Mouse (Mus musculus) mesoderm, embryonic 11.5 days (tissue): ENCODE data around the gene Kcnma1.

ENCODE experiments used
- DNase-seq: peaks from one replicate; pipeline ENCODE4 v3.0.0-alpha.2; 2012; ENCODE audit warnings: low read depth, low spot score

The Kcnma1 gene

DNA sequence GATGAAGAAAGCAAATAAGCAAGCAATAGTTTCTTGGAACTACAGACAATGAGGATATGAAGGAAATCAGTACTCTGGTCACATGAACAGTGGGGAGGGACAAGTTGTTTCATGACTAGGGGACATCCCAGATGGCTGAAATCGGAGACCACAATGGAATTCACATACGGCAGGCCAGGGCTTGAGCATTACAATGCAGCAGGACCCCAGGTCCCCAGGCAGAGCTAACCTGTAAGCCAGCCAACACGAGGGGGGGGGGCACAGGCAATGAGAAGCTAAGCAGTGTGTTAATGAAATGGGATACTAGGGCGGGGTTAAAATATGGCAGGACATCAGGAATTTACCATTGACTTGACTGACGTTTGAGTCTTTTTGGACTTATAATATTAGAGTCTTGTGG, 324.6 kb downstream of the Kcnma1 start:
- DNase-seq = peak; percentile 15

DNA sequence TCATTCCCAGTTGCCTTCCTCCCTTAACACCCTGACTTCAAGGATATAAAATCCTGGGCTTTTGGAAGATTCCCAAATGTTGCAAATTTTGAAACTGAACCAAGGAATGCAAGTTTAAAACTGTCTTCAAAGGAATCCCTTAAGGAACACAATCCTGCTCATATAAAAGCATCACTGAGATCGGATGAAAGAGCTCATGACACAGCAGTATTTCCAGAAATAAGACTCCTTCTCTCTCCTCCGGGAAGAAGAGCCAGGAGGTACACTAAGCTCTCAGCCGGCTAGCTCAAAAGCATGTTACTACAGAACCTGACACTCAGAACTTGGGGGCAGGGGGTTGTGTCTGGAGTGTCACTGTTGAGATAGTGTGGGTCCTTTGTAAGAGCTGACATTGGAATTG, 325.8 kb downstream of the Kcnma1 start:
- DNase-seq = no peak

DNA sequence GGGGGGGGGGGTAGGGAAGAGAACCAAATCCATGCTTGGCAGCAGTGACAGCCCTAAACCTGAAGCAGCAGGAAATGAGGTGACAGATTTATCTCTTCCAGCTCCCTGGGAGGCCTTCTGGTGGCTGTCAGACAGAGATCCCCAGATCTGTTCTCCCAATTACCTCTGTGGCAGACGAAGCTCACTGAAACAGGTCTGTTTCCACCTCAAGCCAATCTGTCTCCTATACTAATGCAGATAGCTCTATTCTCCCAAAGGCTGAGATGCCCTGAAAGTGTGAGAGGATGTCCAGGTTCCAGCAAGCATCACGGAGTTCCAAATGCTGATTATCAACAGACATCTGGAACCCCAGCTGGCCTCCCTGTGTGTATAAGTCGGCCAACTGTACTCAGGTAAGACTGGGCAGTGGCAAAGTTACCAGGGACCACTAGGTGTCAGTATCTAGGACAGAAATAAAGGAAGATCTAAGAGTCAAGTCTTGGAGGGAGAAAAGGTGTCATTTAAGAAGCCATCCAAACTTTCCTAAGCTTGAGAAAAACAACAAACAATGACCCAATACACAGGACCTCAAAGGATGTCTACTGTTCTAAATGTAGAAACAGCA, 329.7 kb downstream of the Kcnma1 start:
- no peak for DNase-seq

DNA sequence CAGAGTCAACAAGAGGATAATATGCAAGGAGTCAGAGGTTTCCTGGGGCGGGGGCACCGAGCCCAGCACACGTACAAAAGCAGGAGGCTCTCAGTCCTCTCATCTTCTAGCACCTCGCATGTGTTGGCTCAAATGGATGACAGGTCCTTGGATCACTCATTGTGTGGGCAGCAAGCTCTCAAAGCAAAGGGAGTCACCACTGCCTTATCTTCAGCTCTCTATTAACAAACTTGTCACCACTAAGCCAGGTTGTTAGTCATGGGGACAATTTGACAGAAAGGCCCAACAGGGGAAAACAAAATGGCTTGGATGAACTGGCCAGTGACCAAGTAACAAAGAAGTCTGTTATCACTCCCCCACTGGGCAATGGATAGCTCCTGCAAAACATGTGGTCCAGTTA, 331.5 kb downstream of the Kcnma1 start:
- no peak for DNase-seq

DNA sequence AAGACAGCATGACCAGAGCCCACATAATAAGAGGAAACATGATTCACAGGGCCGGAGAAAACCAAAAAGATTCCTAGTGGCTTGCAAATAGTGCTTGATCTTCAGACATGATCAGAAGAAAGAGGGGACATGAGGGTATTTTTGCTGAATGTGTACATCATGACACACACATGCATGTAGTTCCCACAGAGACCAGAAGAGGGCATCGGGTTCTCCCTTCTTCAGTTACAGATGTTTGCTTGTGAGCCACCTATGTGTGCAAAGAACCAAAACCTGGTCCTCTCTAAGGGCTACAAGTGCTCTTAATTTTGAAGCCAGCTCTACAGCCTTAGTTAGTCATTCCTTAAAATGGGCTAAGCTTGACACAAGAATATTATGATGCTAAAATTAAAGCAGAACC, 334.9 kb downstream of the Kcnma1 start:
- peak; percentile 30 for DNase-seq

DNA sequence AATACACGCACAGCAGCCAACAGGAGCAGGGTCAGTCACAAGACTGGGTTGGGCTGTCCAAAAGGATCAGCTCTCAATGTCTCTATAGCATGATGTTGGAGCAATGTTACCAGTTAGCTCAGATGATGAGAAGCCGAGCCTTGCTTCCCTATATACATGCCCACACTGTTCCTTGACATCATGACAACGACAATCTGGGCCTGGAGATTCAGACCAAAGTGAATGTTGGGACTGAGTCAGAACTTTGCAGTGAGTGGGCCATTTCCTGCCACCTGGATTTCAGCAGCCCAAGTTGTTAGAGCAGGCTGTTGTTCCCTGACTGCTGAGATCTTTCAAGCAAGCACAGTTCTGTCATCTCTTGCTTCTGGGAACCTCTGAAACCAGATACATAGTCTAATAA, 347.9 kb downstream of the Kcnma1 start:
- no peak for DNase-seq

DNA sequence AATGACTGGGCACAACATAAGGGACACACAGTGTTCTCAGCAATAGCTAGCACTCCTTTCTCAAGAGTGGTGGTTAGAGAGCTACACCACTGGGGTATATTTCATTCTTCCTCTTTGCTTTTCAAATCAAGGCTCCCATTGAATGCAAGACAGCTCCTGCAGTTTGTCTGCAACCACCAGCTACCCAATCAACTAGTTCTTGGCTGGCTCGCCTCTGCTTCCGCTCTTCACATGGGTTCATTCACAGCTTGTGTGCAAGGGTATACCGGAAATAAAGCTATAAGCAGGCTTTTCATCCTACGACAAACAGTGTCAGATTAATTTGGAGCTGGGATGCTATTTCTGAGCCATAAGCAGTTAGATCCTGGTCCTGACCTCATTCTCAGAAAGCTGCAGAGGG, 362.6 kb downstream of the Kcnma1 start:
- DNase-seq = no peak

DNA sequence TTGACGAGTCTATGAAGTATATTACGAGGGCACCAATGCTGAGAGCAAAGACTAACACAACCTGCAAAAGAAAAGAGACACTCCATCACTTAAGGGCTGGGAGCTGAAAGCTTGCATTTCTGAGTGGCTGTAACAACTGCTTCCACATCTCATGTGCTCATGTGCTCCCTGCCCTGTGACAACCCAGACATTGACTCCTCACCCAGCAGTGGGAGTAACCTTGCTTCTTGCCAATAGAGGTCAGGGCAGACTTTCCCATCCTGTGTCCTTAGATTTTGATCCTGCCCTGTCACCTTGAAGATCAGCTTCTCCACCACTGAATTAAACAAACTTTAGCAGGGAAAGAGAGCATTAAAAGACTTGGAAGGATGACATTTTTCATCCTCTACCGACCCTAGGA, 364.2 kb downstream of the Kcnma1 start:
- no peak for DNase-seq

DNA sequence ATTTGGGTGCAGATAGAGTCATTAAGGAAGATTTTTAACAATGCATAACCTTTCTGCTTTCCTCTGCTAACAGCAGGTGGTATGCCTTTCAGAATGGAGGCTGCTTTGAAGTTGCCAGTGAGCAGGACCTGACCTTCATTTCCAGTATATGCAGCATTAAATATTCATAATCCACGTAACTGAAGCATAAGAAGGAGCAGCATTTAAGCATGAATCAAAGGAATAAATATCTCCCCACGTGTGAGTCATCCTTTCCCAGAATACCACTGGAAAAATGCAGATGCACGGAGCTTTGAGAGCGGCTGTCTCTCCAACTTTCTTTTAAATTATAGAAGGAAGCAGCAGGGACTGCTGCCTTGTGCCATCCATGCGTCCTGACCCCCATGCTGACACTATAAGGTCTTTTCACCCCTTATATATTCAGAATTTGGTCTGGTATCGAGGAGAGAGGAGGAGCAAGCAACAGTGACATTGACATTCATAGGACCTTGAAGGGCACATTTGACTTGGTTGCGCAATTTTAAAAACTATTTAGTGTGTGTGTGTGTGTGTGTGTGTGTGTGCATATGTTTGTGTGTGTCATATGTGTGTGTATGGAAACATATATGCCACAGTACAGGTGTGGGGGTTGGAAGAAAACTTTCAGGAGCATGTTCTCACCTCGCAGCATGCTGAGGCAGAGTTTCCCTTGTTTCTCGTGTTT, 368.8 kb downstream of the Kcnma1 start:
- DNase-seq = no peak

DNA sequence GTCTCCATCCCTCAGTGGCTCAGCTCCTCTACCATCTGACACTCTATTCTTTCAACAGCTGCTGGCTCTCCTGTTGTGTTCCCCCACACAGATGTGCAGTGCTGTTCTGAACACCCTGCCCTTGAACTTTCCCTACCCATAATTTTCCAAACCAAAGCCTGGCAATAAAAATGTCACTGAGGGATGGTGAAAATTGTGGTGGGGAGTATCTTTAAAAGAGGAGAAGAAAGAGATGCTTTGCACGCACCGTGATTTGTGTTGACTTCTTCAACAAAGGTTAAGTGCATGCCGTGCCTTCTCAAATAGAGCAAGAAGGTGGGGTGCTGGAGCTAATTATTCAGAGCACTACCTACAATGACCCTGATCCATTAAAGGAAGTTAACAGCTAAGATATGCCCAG, 371.1 kb downstream of the Kcnma1 start:
- peak; percentile 63 for DNase-seq

DNA sequence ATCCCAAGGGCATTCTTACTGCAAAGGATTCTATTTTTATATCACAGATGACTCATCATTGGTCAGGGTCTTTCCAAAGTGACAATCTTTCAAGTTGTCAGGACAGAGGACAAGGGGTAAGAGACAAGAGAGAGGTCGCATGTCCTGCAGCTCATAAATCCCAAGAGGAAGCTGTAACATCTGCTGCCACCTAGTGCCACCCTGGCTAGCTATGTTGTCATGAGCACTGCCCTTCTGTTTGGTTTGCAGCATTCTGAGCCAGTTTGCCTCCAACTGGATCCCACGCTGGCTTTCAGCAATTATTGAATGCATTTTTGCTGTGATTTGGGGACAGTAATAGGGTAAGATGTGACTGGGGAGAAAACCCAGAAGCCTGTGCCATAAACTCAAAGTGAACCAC, 373.6 kb downstream of the Kcnma1 start:
- no peak for DNase-seq

DNA sequence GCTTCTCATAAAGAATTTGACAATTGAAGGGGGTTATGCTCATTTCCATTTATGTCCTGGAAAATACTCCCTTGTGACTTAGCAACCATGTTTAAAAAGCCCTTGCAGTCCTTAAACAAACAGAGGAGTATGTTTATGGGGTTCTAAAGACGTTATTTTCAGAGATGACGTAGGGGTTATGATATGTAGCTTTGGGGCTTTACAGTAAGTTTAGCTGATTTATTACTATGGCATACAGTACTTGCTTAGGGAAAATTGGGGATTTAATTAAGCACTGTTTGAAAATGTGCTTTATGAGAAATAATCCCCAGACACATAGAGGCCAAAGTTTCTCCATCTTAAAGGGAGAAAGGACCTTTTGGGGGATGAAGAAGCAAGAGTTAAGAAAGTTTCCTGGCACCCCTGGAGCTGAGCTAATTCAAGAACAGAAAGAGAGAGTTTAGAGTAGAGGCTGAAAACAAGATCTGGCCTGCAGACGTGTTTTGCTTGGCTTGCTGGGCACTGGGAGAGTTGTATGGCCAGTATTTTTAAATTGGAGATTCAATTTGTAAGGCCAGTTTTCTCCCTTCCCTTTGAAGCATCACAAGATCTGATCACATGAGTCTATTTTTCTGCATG, 376.1 kb downstream of the Kcnma1 start:
- no peak for DNase-seq

DNA sequence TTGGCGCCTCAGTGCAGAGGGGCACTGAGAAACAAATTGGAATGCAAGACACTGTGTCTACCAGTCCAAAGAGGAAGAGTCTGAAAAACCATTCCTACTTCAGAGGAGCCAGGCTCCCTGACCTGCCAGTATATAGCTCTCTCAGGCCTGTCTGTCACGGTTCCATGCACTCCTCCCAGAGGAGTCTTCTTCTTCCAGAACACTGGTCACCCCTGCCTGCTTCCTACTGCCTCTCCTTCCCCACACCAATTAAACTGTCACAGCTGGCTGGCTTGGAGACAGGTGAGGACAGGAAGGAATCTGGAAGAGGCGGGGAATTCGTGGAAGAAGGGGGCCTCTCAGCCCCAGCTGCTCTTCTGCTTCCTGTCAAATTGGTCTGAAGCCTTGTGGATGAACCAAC, 378.4 kb downstream of the Kcnma1 start:
- DNase-seq = no peak

DNA sequence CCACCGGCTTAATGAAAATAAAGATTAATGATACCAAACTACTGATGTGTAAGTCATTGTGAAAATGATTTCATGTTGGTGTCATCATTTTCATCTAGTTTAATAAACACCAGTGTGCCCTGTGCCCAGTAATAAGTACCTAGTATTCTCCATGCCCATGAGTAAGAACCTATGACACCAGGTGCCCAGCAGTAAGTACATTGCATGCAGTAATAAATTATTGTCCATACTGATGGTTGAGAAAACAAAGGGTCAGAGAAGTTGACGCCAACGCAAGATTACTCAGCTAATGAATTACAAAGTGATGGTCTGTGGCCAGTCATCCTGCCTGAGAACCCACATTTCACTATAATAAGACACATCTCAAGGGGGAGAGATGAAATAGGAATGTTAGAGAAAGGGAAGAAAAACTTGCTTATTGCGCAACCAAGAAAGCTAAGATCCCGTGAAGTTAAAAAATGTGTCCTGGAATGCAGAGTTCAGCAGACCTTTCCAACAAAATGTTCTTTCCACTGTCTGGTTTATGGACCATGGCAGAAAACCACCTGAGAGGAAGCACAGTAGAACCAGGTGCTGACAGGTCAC, 381.2 kb downstream of the Kcnma1 start:
- no peak for DNase-seq

DNA sequence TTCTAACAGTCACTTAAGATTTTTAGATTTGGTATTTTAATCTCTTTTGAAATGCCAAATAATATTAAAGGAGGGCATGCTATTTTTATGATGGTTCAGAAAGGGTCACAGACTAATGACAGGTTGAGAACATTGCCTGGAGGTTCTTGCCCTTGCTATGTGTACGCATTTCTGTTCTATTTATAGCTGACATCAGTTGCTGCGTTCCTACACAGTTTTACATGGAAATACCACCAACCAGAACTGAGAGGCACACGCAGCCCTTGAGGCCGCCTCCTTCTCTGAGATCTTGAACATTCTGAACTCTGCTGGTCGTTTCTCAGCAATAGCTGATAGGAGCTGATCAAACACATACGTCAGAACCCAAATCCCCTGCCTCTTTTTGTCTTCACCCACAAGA, 387.4 kb downstream of the Kcnma1 start:
- DNase-seq = no peak

DNA sequence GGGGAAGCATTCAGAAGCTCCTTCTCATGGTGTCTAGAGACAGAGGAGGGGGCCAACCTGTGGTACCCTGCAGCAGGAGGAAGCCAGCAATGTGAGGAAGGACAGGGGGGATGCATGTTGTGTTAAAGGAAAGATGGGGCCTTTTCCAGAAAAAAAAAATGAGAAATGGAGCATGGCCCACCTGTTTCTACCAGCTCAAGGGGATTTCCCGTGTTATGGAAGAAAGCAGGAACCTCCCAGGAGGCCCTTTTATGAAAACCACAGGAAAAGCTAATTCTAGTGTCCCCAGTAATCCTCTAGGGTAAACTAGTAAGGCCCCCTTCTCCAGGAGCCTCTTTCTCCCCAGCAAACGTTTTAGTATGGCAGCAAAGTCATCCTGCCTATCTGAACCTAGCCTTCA, 388.2 kb downstream of the Kcnma1 start:
- no peak for DNase-seq

DNA sequence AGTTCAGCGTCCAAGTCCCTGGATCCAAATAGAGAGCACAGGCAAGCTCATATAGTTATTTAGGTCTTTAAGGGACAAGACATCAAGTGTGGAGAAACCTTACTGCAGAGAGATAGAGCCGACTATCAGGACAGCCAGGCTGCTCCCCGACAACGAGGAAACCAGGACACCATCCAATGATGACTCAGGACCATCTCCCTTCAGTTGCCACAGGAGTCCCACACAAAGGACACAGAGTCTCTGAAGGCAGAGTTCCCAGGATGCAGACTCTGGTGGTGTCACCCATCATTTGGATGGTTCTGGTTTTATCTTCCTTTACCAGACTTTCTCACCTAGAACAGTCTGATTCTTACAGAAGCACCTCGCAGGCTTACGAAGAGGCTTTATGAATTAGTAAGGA, 388.9 kb downstream of the Kcnma1 start:
- DNase-seq = no peak

DNA sequence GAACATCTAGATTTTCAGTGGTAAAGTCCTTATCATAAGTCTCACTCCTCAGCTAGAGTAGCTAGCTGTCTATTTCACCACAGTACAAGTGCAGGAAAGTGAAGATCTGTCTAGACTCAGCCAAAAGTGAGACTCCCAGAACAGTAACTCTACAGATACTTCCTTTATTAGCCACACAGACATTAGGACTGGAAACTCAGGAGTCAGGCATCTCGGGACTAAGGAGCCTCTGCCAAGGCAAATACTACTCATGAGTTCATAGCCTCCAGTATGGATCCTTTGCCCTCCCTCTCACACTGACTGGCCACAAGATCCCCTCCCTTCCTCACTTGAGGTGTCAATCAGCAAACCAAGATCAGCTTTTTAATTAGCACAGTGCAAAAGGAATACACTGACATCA, 389.8 kb downstream of the Kcnma1 start:
- DNase-seq = no peak

DNA sequence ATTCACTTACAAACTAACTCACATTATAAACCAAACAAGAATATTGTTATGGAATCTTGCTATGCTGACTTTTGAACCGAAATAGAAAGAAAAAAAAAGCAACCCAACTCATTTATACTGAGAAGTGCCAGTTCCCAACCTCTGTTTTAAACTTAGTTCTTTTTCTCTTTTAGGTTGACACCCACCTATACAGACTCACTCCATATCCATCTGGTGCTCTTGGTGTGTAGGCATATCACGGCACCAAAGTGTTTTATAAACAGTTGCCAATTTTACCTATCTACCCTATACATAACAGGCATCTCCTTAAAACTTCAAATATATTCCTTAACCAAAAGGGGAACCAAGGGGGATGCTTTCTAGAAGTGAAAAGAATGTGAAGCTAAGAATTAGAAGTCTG, 393.6 kb downstream of the Kcnma1 start:
- no peak for DNase-seq

DNA sequence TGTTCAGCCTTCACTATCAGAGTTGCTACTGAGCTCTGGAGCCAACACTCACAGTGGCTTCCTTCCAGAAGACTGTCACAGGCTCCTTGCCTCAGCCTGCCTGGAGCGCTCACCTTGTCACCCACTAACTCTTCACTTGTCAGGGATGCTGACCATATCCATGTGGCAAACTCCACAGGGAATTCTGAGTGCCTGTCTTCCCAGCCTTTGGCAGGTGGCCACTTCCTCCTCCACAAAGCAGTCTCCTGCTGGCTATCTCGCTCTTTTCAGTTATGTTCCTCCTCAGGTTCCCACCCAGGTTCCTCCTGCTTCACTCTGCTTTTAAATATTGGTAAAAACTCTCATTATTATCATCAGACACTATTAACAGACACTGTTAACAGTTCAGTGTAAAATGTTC, 395.3 kb downstream of the Kcnma1 start:
- no peak for DNase-seq

DNA sequence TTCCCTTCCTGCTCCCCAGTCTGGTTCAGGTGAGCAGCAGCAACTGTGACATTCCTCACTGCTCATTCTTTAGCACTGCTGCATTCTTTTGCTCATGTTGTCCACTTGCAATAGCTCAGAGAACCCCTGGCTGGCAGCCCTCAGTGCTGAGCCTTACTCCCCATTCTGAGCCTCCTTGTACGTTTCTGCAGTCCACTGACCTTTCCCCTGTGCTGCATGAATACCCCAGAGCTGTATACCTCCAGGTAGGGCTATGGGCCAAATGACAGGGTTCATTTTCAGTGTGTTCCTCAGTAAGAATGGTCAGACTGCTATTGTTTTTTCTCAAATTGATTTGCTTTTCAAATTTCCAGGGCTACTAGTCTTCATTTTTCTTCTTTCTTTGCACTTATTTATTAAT, 396.2 kb downstream of the Kcnma1 start:
- DNase-seq = no peak

DNA sequence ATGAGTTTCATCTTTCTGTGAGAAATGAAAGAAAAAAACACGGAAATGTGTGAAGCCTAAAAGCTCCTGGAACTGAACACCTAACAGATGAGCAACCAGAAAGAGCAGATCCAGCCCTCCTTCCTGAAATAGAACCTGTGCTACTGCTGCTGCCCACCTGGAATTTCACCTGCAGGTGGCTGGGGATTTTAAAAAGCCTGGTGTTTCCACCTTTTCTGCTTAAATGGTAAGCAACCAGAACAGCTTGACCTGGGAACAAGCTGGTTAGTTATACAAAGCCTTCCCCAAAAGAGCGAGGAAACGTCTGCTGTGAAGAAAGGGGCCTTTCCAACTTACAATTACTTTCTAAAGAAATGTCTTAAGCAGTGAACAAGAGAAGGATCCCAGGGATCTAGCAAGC, 404.2 kb downstream of the Kcnma1 start:
- DNase-seq = no peak

DNA sequence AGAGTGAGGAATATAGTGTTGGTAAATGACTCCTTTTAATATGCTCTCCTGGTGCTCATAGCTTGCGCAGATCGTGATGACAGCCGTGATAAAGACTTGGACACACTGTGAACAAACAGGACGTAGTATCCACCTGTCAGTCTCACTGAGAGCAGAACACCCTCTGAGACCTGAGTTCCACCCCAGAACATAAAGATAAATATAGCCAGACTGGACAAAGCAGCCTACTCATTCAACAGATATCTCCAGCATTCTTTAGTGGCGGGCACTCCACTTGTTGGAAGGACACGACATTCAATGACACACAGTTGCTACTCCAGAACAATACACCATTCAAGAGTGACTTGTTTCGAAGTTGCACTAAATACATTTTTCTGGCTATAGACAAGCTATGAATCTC, 408.6 kb downstream of the Kcnma1 start:
- no peak for DNase-seq
